Mouse (Mus musculus): Measurements from ENCODE around the gene Pigr.

- TF ChIP-seq CTCF (IDR thresholded peaks at IDR 0.05; ENCODE audit: insufficient read depth, low read depth, low read length) (no peak), POLR2A (IDR thresholded peaks at IDR 0.05; ENCODE audit: insufficient read depth, low read depth, low read length) (no peak)
Measured at GRCm38 (mm10) chr1:130893329-130894040, 67.0 kb downstream of the Pigr start.

Measured in olfactory bulb, adult 2 months (tissue).